Mouse (Mus musculus) megakaryocyte, embryonic 14.5 days (primary cell): ENCODE results near the gene Epha4. TPM values are rescaled to one million over a fixed set of nuclear protein-coding genes. Genes with fewer than 3 reads are reported as not detected.

Experiments
- H3K27me3 ChIP-seq: replicated peaks from 2 replicates; pipeline ENCODE3; 2012; ENCODE audit warnings: inconsistent platforms
- H3K36me3 ChIP-seq: replicated peaks from 2 replicates; pipeline ENCODE3; 2012; ENCODE audit warnings: low read length, inconsistent platforms, mixed read lengths
- H3K4me1 ChIP-seq: 2 replicates; pipeline ENCODE4 v1.6.1; 2012; ENCODE audit warnings: inconsistent platforms
- H3K4me3 ChIP-seq: replicated peaks from 2 replicates; pipeline ENCODE3; 2012; ENCODE audit warnings: moderate library complexity, mild to moderate bottlenecking, inconsistent platforms
- H3K9me3 ChIP-seq: 2 replicates; pipeline ENCODE4 v1.6.1; 2012; ENCODE audit warnings: inconsistent platforms
- FLI1 ChIP-seq: IDR thresholded peaks from 2 replicates; pipeline ENCODE4 v1.6.1; 2012; ENCODE audit warnings: low read length, inconsistent platforms, mixed read lengths
- GATA1 ChIP-seq: IDR thresholded peaks from 3 replicates; pipeline ENCODE4 v1.6.1; 2012; ENCODE audit warnings: mixed read lengths, low read length, inconsistent platforms, borderline replicate concordance
- polyA plus RNA-seq: library from polyadenylated mRNA; stranded (reverse); fragments of >175 nt; gene quantifications from 2 replicates; pipeline ENCODE4 v1.2.3, GENCODE M21; 2012; ENCODE audit warnings: low replicate concordance; ENCODE audit not compliant: insufficient read depth

Epha4 gene
- polyA plus RNA-seq, 1 experiment = 0.09 TPM

- H3K36me3 ChIP-seq = no peaks in the 10 kb centered on the region
- TF ChIP-seq GATA1 = no peak
- TF ChIP-seq FLI1 = no peak
- H3K4me3 ChIP-seq = no peak overlapping the region
- peaks cover 18% of the 10 kb centered on the region for H3K9me3 ChIP-seq
- no peaks in the 10 kb centered on the region for H3K27me3 ChIP-seq
- no peaks in the 10 kb centered on the region for H3K4me1 ChIP-seq
Measured at GRCm38 (mm10) chr1:77464108-77464507, 50.8 kb downstream of the Epha4 start.

GRCm38 (mm10) chr1:77461877-77462615 lies 52.8 kb downstream of the Epha4 start:
- Histone ChIP-seq H3K27me3 (no peaks in the 10 kb centered on the region), H3K4me1 (no peaks in the 10 kb centered on the region), H3K4me3 (no peak overlapping the region), H3K9me3 (peaks cover 16% of the 10 kb centered on the region), H3K36me3 (no peaks in the 10 kb centered on the region)
- TF ChIP-seq GATA1 (no peak), FLI1 (no peak)

GRCm38 (mm10) chr1:77460831-77461629 lies 53.9 kb downstream of the Epha4 start:
- H3K4me3 ChIP-seq = no peak overlapping the region
- TF ChIP-seq GATA1 (no peak), FLI1 (no peak)

GRCm38 (mm10) chr1:77458751-77459385 lies 56.0 kb downstream of the Epha4 start:
- Histone ChIP-seq H3K36me3 (no peaks in the 10 kb centered on the region), H3K27me3 (no peaks in the 10 kb centered on the region), H3K4me1 (no peaks in the 10 kb centered on the region), H3K9me3 (peaks cover 15% of the 10 kb centered on the region), H3K4me3 (no peak overlapping the region)
- no peak for TF ChIP-seq FLI1

More at GRCm38 (mm10) chr1:77460831-77461629, 53.9 kb downstream of the Epha4 start:
- Histone ChIP-seq H3K9me3 (peaks cover 15% of the 10 kb centered on the region), H3K36me3 (no peaks in the 10 kb centered on the region), H3K4me1 (no peaks in the 10 kb centered on the region), H3K27me3 (no peaks in the 10 kb centered on the region)

- no peaks in the 10 kb centered on the region for H3K4me1 ChIP-seq
- TF ChIP-seq GATA1 (no peak), FLI1 (no peak)
- H3K4me3 ChIP-seq = no peak overlapping the region
- H3K36me3 ChIP-seq = no peaks in the 10 kb centered on the region
- H3K27me3 ChIP-seq = no peaks in the 10 kb centered on the region
- peaks cover 10% of the 10 kb centered on the region for H3K9me3 ChIP-seq
Measured at GRCm38 (mm10) chr1:77457446-77457800, 57.5 kb downstream of the Epha4 start.

GRCm38 (mm10) chr1:77456695-77457445 lies 58.0 kb downstream of the Epha4 start:
- H3K4me3 ChIP-seq = no peak overlapping the region
- TF ChIP-seq FLI1 (no peak), GATA1 (no peak)
- no peaks in the 10 kb centered on the region for H3K36me3 ChIP-seq
- H3K27me3 ChIP-seq = no peaks in the 10 kb centered on the region
- peaks cover 10% of the 10 kb centered on the region for H3K9me3 ChIP-seq
- no peaks in the 10 kb centered on the region for H3K4me1 ChIP-seq

GRCm38 (mm10) chr1:77453811-77454210 lies 61.1 kb downstream of the Epha4 start:
- no peaks in the 10 kb centered on the region for H3K36me3 ChIP-seq
- TF ChIP-seq FLI1 (no peak), GATA1 (no peak)
- no peak overlapping the region for H3K4me3 ChIP-seq
- no peaks in the 10 kb centered on the region for H3K27me3 ChIP-seq
- H3K4me1 ChIP-seq = no peaks in the 10 kb centered on the region
- peaks cover 10% of the 10 kb centered on the region for H3K9me3 ChIP-seq

- no peaks in the 10 kb centered on the region for H3K27me3 ChIP-seq
- H3K4me3 ChIP-seq = no peak overlapping the region
- peaks cover 4% of the 10 kb centered on the region; the same call in 1 of the 2 replicates for H3K9me3 ChIP-seq
- H3K36me3 ChIP-seq = no peaks in the 10 kb centered on the region
- no peaks in the 10 kb centered on the region for H3K4me1 ChIP-seq
- TF ChIP-seq GATA1 = no peak
- TF ChIP-seq FLI1 = no peak
Measured at GRCm38 (mm10) chr1:77452721-77453120, 62.2 kb downstream of the Epha4 start.

- no peaks in the 10 kb centered on the region for H3K27me3 ChIP-seq
- H3K36me3 ChIP-seq = no peaks in the 10 kb centered on the region
- H3K4me3 ChIP-seq = no peak overlapping the region
- no peaks in the 10 kb centered on the region for H3K4me1 ChIP-seq
- peaks cover under 1% of the 10 kb centered on the region; the same call in 1 of the 2 replicates for H3K9me3 ChIP-seq
- TF ChIP-seq FLI1 = no peak
- no peak for TF ChIP-seq GATA1
Measured at GRCm38 (mm10) chr1:77451541-77451940, 63.3 kb downstream of the Epha4 start.
